Mouse (Mus musculus) inflammation-experienced regulatory T-cells, adult 16 weeks (primary cell): ENCODE data around the gene Gm45618. TPM values are rescaled to one million over a fixed set of nuclear protein-coding genes. Genes with fewer than 3 reads are reported as not detected.

Source experiments
- polyA plus RNA-seq: library from polyadenylated mRNA; unstranded; fragments of 100-300 nt; shearing (Covaris generic); gene quantifications from one replicate; pipeline ENCODE4 v1.2.1, GENCODE M21; 2017

Gene Gm45618
- not detected for polyA plus RNA-seq

DNA sequence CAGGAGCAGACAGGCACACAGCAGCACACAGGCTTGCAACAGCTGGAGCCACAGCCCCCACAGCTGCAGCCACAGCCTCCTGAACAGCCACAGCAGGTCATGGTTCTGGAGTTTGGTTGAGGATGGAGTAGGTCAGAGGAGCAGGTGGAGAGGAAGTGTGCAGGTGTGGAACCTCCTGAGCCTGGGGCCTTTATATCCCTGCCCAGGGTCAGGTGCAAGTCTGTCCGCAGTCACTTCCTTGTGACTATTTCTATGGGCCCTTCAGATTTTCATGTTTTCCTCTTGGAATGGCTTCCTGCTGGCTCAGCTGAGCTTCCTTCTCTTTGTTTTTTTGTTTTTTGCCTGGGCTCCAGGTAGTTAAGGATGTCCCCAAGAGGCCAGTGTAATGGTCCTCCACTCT is at the start of gene Gm45618:
Gene Gm45618 (minus strand): TSS at position 101 of the 400 bp plus-strand sequence.

DNA sequence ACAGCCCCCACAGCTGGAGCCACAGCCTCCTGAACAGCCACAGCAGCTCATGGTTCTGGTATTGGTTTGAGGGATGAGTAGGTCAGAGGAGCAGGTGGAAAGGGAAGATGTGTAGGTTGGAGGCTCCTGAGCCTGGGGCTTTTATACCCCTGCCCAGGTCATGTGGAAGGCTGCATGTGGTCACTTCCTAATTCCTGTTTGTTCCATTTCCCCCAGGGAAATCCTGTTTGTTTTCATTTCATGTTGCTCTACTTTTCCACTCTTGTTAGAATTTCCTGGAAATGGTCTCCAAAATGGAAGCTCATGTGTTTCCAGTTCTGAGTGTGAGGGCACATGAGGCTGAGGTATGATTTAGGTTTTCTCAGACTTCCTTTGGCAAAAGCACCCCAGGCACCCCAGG is 45.1 kb upstream of the Gm45618 start, which contains the start of gene Gm4553:
Gene Gm4553 (minus strand): TSS at position 101 of the 400 bp plus-strand sequence.

DNA sequence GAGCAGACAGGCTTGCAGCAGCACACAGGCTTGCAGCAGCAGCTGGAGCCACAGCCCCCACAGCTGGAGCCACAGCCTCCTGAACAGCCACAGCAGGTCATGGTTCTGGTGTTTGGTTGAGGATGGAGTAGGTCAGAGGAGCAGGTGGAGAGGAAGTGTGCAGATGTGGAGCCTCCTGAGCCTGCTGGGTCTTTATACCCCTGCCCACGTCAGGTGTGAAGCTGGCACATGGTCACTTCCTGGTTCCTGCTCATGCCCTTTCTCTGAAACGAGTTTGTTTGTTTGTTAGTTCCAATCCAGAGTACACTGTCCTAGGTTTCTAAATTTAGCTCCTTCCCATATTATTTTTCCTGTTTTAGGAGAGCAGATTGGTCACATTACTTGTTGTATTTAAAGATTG is 36.5 kb upstream of the Gm45618 start, which contains the start of gene Gm29735:
Gene Gm29735 (minus strand): TSS at position 101 of the 400 bp plus-strand sequence.

DNA sequence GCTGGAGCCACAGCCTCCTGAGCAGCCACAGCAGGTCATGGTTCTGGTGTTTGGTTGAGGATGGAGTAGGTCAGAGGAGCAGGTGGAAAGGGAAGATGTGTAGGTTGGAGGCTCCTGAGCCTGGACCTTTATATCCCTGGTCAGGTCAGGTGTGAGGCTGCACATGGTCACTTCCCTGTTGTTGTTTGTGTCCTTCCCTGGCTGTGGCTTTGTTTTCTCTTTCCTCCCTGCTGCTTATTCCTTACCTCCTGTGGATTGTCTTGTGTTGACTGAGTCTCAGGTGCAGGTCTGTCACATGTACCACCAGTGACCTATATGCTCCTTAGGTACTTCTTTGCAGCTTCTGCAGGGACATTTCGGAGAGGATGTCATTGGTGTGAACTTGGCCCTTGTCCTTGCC is 24.0 kb upstream of the Gm45618 start, which contains the start of gene Gm45337:
Gene Gm45337 (minus strand): TSS at position 101 of the 400 bp plus-strand sequence.

DNA sequence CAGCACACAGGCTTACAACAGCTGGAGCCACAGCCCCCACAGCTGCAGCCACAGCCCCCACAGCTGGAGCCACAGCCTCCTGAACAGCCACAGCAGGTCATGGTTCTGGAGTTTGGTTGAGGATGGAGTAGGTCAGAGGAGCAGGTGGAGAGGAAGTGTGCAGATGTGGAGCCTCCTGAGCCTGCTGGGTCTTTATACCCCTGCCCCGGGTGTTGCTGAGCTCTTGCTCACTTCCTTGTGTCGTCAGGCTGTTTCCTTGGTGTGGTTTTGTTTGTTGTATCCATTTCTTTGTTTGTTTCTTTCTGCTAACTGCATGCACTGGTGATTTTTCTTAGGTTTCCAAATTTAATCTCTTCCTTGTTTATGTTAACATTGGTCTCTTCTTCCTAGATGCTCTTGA is 15.4 kb upstream of the Gm45618 start, which contains the start of gene Gm39115:
Gene Gm39115 (minus strand): TSS at position 101 of the 400 bp plus-strand sequence.

DNA sequence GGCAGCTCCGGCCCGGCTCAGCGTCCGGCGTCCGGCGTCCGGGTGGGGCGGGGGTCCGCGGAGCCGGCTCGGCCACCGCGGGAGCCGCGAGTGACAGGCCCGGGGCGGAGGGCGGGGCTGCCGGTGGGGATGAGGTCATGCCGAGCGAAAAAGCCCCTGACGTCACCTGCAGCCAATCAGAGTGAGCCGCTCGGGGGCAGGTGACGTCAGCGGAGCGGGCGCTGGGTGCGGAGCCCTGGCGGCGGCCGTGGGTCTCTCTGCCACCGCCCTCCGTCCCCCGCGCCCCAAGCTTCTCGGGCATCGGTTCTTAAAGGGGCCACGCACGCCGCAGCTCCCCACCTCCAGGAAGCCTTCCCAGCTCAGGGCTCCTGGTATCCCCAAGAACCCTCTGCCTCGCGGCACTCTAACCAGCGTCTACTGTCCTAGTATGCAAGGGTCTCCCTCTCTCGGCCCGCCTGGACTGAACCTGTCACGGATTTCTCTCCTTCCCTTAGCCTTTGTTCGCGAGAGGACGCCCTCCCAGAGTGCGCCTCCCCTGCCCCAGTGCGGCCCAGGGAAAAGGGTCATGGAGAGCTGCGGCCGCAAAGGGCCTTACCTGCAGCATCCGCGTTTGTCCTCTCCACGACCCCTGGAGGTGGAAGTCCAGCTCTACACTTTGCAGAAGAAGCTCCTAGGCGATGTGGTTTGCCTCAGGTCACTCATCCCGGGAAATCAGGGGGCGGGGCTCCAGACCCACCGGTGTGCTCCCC is 25.2 kb downstream of the Gm45618 start, which contains the start of gene Dusp8:
Gene Dusp8 (minus strand): TSS at position 661 of the 749 bp plus-strand sequence.

Other genes starting within 250 kb of the Gm45618 start
- gene Tollip, start 202.2 kb downstream of the Gm45618 start, polyA plus RNA-seq, result 56.7 TPM
- gene Brsk2, start 171.0 kb downstream of the Gm45618 start, polyA plus RNA-seq, result 0.68 TPM
- 98.5 TPM for gene Mob2, start 59.7 kb downstream of the Gm45618 start, polyA plus RNA-seq
- gene Dusp8, start 24.9 kb downstream of the Gm45618 start, polyA plus RNA-seq, result not detected
- not detected for gene Gm39115, start 15.3 kb upstream of the Gm45618 start, polyA plus RNA-seq
- not detected for gene Gm45337, start 23.9 kb upstream of the Gm45618 start, polyA plus RNA-seq
- not detected for gene Gm29735, start 36.4 kb upstream of the Gm45618 start, polyA plus RNA-seq
- gene Gm4553, start 45.0 kb upstream of the Gm45618 start, polyA plus RNA-seq, result not detected
- not detected for gene Krtap5-2, start 55.3 kb upstream of the Gm45618 start, polyA plus RNA-seq
- not detected for gene Gm10153, start 69.7 kb upstream of the Gm45618 start, polyA plus RNA-seq
- not detected for gene Krtap5-3, start 80.6 kb upstream of the Gm45618 start, polyA plus RNA-seq
- gene Gm7579, start 91.1 kb upstream of the Gm45618 start, polyA plus RNA-seq, result not detected
- not detected for gene Krtap5-5, start 109.2 kb upstream of the Gm45618 start, polyA plus RNA-seq
- not detected for gene Gm40460, start 120.3 kb upstream of the Gm45618 start, polyA plus RNA-seq
- not detected for gene Gm2431, start 137.6 kb upstream of the Gm45618 start, polyA plus RNA-seq
- not detected for gene Gm4559, start 153.6 kb upstream of the Gm45618 start, polyA plus RNA-seq
- not detected for gene Krtap5-1, start 176.4 kb upstream of the Gm45618 start, polyA plus RNA-seq
- not detected for gene Krtap5-4, start 182.8 kb upstream of the Gm45618 start, polyA plus RNA-seq